Mouse (Mus musculus) bone marrow, adult 2 months (tissue): Measurements from ENCODE around the gene Acpp.

Source experiments
- CTCF ChIP-seq: fragments of 200-500 bp; IDR thresholded peaks from 2 replicates; pipeline ENCODE4 v1.5.1; 2011; ENCODE audit warnings: low read length, control low read depth; ENCODE audit not compliant: control insufficient read depth, insufficient read depth
- POLR2A ChIP-seq: fragments of 200-500 bp; IDR thresholded peaks from 2 replicates; pipeline ENCODE4 v1.6.1; 2011; ENCODE audit warnings: low read depth, mild to moderate bottlenecking, control low read depth, low read length, borderline replicate concordance; ENCODE audit not compliant: control insufficient read depth

DNA sequence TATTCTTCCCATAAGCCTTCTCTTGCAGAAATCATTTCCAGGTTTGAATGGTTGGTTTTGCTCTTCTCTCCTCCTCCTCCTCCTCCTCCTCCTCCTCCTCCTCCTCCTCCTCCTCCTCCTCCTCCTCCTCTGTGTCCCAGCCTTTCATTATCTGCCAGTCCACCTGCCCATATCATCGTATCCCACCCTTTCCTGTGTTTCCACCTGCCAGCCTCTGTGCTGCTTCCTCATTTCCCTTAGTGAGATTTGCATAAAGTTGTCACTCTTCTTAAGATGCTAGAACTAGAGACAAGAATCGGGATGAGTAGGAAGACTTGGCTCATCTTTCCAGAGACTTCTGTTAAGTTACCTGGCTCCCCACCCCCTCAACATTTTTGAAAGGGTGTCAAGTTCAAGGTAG is 73.0 kb downstream of the Acpp start:
- TF ChIP-seq CTCF: no peak
- no peak for TF ChIP-seq POLR2A
